ENCODE assay signal across 38 mouse cellular contexts in the genomic region with DNA sequence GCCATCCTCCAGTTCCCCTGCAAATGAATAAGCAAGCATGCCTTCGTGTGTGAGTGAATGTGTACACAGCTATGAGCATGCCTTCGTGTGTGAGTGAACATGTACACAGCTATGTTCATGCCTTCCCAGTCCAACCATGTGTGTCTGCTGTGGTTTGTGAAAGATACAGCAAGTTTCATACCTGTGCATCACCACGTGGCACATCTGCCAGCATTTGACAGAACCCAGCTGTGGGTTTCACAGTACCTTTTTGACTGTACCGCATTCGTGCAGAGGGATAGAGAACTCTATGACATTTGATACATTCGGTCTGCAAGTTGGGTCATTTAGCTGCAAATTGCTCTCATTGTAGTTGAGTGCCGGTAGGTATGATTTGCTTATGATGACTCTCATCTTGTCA. TPM values are rescaled to one million over a fixed set of nuclear protein-coding genes. Genes with fewer than 3 reads are reported as not detected.
"Had no signal": no experiment of that assay in that cellular context is flagged by ENCODE, and none has a peak within 500 bp of the region (broad histone marks: within the 10 kb centered on the region; RNA-seq: fewer than 3 reads in every experiment).

No protein-coding gene starts in this region.

- H3K4me1 ChIP-seq: embryonic facial prominence, embryonic 10.5 days; embryonic facial prominence, embryonic 12.5 days; embryonic facial prominence, embryonic 15.5 days; forebrain, embryonic 10.5 days; forebrain, embryonic 12.5 days; forebrain, embryonic 13.5 days; forebrain, embryonic 15.5 days had no signal

- H3K4me2 ChIP-seq: embryonic facial prominence, embryonic 12.5 days; embryonic facial prominence, embryonic 13.5 days; embryonic facial prominence, embryonic 15.5 days; forebrain, embryonic 12.5 days; forebrain, embryonic 13.5 days; forebrain, embryonic 15.5 days had no signal

- H3K27ac ChIP-seq: embryonic facial prominence, embryonic 10.5 days; embryonic facial prominence, embryonic 12.5 days; embryonic facial prominence, embryonic 13.5 days; embryonic facial prominence, embryonic 15.5 days; forebrain, embryonic 10.5 days; forebrain, embryonic 12.5 days; forebrain, embryonic 13.5 days; forebrain, embryonic 15.5 days; gastrocnemius, adult 2 months; heart, adult 2 months had no signal

- DNase-seq: cerebellum, adult 8-10 months; cerebellum, adult 9-10 months; cerebellum, adult 9-11 months; cerebellum, postnatal 10 days; cerebellum, postnatal 14 days; cerebellum, postnatal 25 days; cerebellum, postnatal 36 days; embryo, embryonic 11 days; forebrain, postnatal 0 days; gastrocnemius, adult 2 months; gastrocnemius, postnatal 10 days; gastrocnemius, postnatal 14 days; gastrocnemius, postnatal 25 days; gastrocnemius, postnatal 36 days; heart, adult 18-20 months; heart, adult 2 months had no signal

- H3K4me3 ChIP-seq: embryonic facial prominence, embryonic 10.5 days; embryonic facial prominence, embryonic 12.5 days; embryonic facial prominence, embryonic 13.5 days; embryonic facial prominence, embryonic 15.5 days; erythroblast, embryonic 14.5 days; forebrain, embryonic 10.5 days; forebrain, embryonic 12.5 days; forebrain, embryonic 13.5 days; forebrain, embryonic 15.5 days; gastrocnemius, adult 2 months; heart, adult 2 months had no signal

- H3K9me3 ChIP-seq: embryonic facial prominence, embryonic 10.5 days; embryonic facial prominence, embryonic 12.5 days; embryonic facial prominence, embryonic 13.5 days; embryonic facial prominence, embryonic 15.5 days; forebrain, embryonic 10.5 days; forebrain, embryonic 12.5 days; forebrain, embryonic 13.5 days; forebrain, embryonic 15.5 days had no signal

- ATAC-seq: forebrain, embryonic 13.5 days; forebrain, embryonic 14.5 days; forebrain, embryonic 15.5 days; forebrain, embryonic 16.5 days; forebrain, postnatal 0 days had no signal

- H3K27me3 ChIP-seq: embryonic facial prominence, embryonic 12.5 days; embryonic facial prominence, embryonic 13.5 days; embryonic facial prominence, embryonic 15.5 days; forebrain, embryonic 12.5 days; forebrain, embryonic 13.5 days; forebrain, embryonic 15.5 days had no signal

- H3K36me3 ChIP-seq: embryonic facial prominence, embryonic 10.5 days; embryonic facial prominence, embryonic 12.5 days; embryonic facial prominence, embryonic 13.5 days; embryonic facial prominence, embryonic 15.5 days; forebrain, embryonic 10.5 days; forebrain, embryonic 12.5 days; forebrain, embryonic 15.5 days had no signal

- H3K9ac ChIP-seq: embryonic facial prominence, embryonic 12.5 days; embryonic facial prominence, embryonic 13.5 days; embryonic facial prominence, embryonic 15.5 days; forebrain, embryonic 12.5 days; forebrain, embryonic 13.5 days; forebrain, embryonic 15.5 days; forebrain, postnatal 0 days had no signal

RNA-seq across cellular contexts. Expression of gene Cuzd1, which starts 7.6 kb away (rescaled TPM):
- total RNA-seq: common myeloid progenitor, adult 5-6 weeks; gastrocnemius, postnatal 10 days; gastrocnemius, postnatal 14 days; gastrocnemius, postnatal 4 days; granulocyte monocyte progenitor cell, adult 5-6 weeks had no signal
- polyA plus RNA-seq: embryonic facial prominence, embryonic 10.5 days; embryonic facial prominence, embryonic 11.5 days; embryonic facial prominence, embryonic 12.5 days; embryonic facial prominence, embryonic 13.5 days; erythroblast, embryonic 14.5 days; forebrain, embryonic 10.5 days; forebrain, embryonic 11.5 days; forebrain, embryonic 12.5 days; forebrain, embryonic 13.5 days; forebrain, embryonic 14.5 days; forebrain, embryonic 15.5 days; forebrain, embryonic 16.5 days had no signal

RNA-seq across cellular contexts. Expression of gene Fam24b, which starts 14.8 kb away (rescaled TPM):
- total RNA-seq: common myeloid progenitor, adult 5-6 weeks; forebrain, postnatal 0 days; gastrocnemius, adult 18-20 months; gastrocnemius, adult 2 months; gastrocnemius, adult 8-10 months; gastrocnemius, postnatal 10 days; gastrocnemius, postnatal 14 days; gastrocnemius, postnatal 25 days; gastrocnemius, postnatal 36 days; gastrocnemius, postnatal 4 days; granulocyte monocyte progenitor cell, adult 5-6 weeks; heart, adult 18-20 months; heart, adult 2 months; heart, adult 8-10 months had no signal
- polyA plus RNA-seq: cortical plate, adult 2 months; embryonic facial prominence, embryonic 10.5 days; embryonic facial prominence, embryonic 11.5 days; embryonic facial prominence, embryonic 12.5 days; embryonic facial prominence, embryonic 13.5 days; embryonic facial prominence, embryonic 14.5 days; embryonic facial prominence, embryonic 15.5 days; erythroblast, embryonic 14.5 days; forebrain, embryonic 10.5 days; forebrain, embryonic 11.5 days; forebrain, embryonic 12.5 days; forebrain, embryonic 13.5 days; forebrain, embryonic 14.5 days; forebrain, embryonic 15.5 days; forebrain, embryonic 16.5 days; forebrain, postnatal 0 days; heart, adult 2 months had no signal

RNA-seq across cellular contexts. Expression of gene Fam24a, which starts 19.2 kb away (rescaled TPM):
- total RNA-seq: common myeloid progenitor, adult 5-6 weeks; forebrain, postnatal 0 days; gastrocnemius, adult 18-20 months; gastrocnemius, adult 2 months; gastrocnemius, adult 8-10 months; gastrocnemius, postnatal 10 days; gastrocnemius, postnatal 14 days; gastrocnemius, postnatal 25 days; gastrocnemius, postnatal 36 days; gastrocnemius, postnatal 4 days; granulocyte monocyte progenitor cell, adult 5-6 weeks; heart, adult 18-20 months; heart, adult 2 months; heart, adult 8-10 months had no signal
- polyA plus RNA-seq: cortical plate, adult 2 months; embryonic facial prominence, embryonic 10.5 days; embryonic facial prominence, embryonic 11.5 days; embryonic facial prominence, embryonic 12.5 days; embryonic facial prominence, embryonic 13.5 days; embryonic facial prominence, embryonic 15.5 days; erythroblast, embryonic 14.5 days; forebrain, embryonic 10.5 days; forebrain, embryonic 11.5 days; forebrain, embryonic 12.5 days; forebrain, embryonic 13.5 days; forebrain, embryonic 14.5 days; forebrain, embryonic 15.5 days; forebrain, embryonic 16.5 days; forebrain, postnatal 0 days; frontal cortex, adult 2 months; heart, adult 2 months had no signal
